Mouse (Mus musculus) CD4-positive helper T cell, adult 2 months (primary cell): ENCODE results near the gene Itga9.
A peak's percentile ranks its signal among the peaks of the same experiment; 100 is the strongest.

Experiments
- DNase-seq: peaks from one replicate; pipeline ENCODE4 v3.0.0-alpha.2; 2012; ENCODE audit warnings: low read depth, missing footprints, low spot score

Gene Itga9

GRCm38 (mm10) chr9:118875705-118876104 is 269.2 kb downstream of the Itga9 start:
- DNase-seq, result no peak

- no peak for DNase-seq
These were observed 270.4 kb downstream of the Itga9 start for GRCm38 (mm10) chr9:118876902-118877301.

GRCm38 (mm10) chr9:118877365-118878008 is 271.0 kb downstream of the Itga9 start:
- no peak for DNase-seq

GRCm38 (mm10) chr9:118878596-118878995 is 272.1 kb downstream of the Itga9 start:
- DNase-seq, result no peak

GRCm38 (mm10) chr9:118881281-118881945 is 274.9 kb downstream of the Itga9 start:
- peak; percentile 35 for DNase-seq

- no peak for DNase-seq
These were observed 275.4 kb downstream of the Itga9 start for GRCm38 (mm10) chr9:118881946-118882284.

GRCm38 (mm10) chr9:118883150-118883549 is 276.7 kb downstream of the Itga9 start:
- no peak for DNase-seq

- DNase-seq, result no peak
These were observed 279.3 kb downstream of the Itga9 start for GRCm38 (mm10) chr9:118885785-118886184.

- DNase-seq, result no peak
These were observed 280.7 kb downstream of the Itga9 start for GRCm38 (mm10) chr9:118887201-118887600.

- DNase-seq, result no peak
These were observed 281.2 kb downstream of the Itga9 start for GRCm38 (mm10) chr9:118887734-118888133.

GRCm38 (mm10) chr9:118890149-118890548 is 283.7 kb downstream of the Itga9 start:
- peak; percentile 71 for DNase-seq

GRCm38 (mm10) chr9:118890645-118891044 is 284.2 kb downstream of the Itga9 start:
- DNase-seq, result no peak

- no peak for DNase-seq
These were observed 284.6 kb downstream of the Itga9 start for GRCm38 (mm10) chr9:118891068-118891467.

- no peak for DNase-seq
These were observed 285.1 kb downstream of the Itga9 start for GRCm38 (mm10) chr9:118891593-118891992.

- no peak for DNase-seq
These were observed 288.6 kb downstream of the Itga9 start for GRCm38 (mm10) chr9:118895101-118895500.

GRCm38 (mm10) chr9:118900677-118901076 is 294.2 kb downstream of the Itga9 start:
- no peak for DNase-seq

- DNase-seq, result no peak
These were observed 295.4 kb downstream of the Itga9 start for GRCm38 (mm10) chr9:118901917-118902316.

- peak; percentile 69 for DNase-seq
These were observed 301.6 kb downstream of the Itga9 start for GRCm38 (mm10) chr9:118907934-118908620.

GRCm38 (mm10) chr9:118913048-118913447 is 306.6 kb downstream of the Itga9 start:
- no peak for DNase-seq

GRCm38 (mm10) chr9:118913613-118914012 is 307.1 kb downstream of the Itga9 start:
- no peak for DNase-seq

GRCm38 (mm10) chr9:118914589-118914988 is 308.1 kb downstream of the Itga9 start:
- no peak for DNase-seq

GRCm38 (mm10) chr9:118915290-118915689 is 308.8 kb downstream of the Itga9 start:
- DNase-seq, result peak; percentile 37

GRCm38 (mm10) chr9:118919672-118920186 is 313.2 kb downstream of the Itga9 start:
- no peak for DNase-seq
